27 mouse cellular contexts compared by ENCODE assay signal in genomic region chr1:36325900-36326321, GRCm38 (mm10). TPM values are rescaled to one million over a fixed set of nuclear protein-coding genes. Genes with fewer than 3 reads are reported as not detected.
DNase-seq lines count a peak whose midpoint lies in the region; ATAC-seq lines count a peak whose summit lies in the region.
"Had no signal": no experiment of that assay in that cellular context is flagged by ENCODE, and none has a peak within 500 bp of the region (broad histone marks: within the 10 kb centered on the region; RNA-seq: fewer than 3 reads in every experiment).

No protein-coding gene starts in this region.

- WGBS in midbrain, embryonic 11.5 days, result 85% methylated on average over 2 of the region's 2 CpGs
- 96% methylated on average over 2 of the region's 2 CpGs for WGBS in midbrain, embryonic 16.5 days
- 89% methylated on average over 2 of the region's 2 CpGs for WGBS in hindbrain, embryonic 16.5 days

- H3K9me3 ChIP-seq in midbrain, embryonic 11.5 days (ENCODE audit: control insufficient read depth, low read length), result no peaks in the 10 kb centered on the region
- no peaks in the 10 kb centered on the region for H3K9me3 ChIP-seq in midbrain, embryonic 16.5 days (replicated peaks; ENCODE audit: control insufficient read depth, low read length, poor library complexity, severe bottlenecking)
- H3K9me3 ChIP-seq in hindbrain, embryonic 16.5 days (ENCODE audit: control insufficient read depth, low read length), result no peaks in the 10 kb centered on the region
- H3K9me3 ChIP-seq: embryonic facial prominence, embryonic 10.5 days; forebrain, embryonic 13.5 days; limb, embryonic 15.5 days; midbrain, embryonic 12.5 days had no signal

- no peak overlapping the region for H3K4me3 ChIP-seq in midbrain, embryonic 11.5 days (ENCODE audit: low read depth, low read length)
- H3K4me3 ChIP-seq in midbrain, embryonic 16.5 days (ENCODE audit: low read depth, low read length), result no peak overlapping the region
- H3K4me3 ChIP-seq in hindbrain, embryonic 16.5 days (ENCODE audit: low read length), result no peak overlapping the region
- H3K4me3 ChIP-seq: embryonic facial prominence, embryonic 10.5 days; forebrain, embryonic 13.5 days; limb, embryonic 15.5 days; midbrain, embryonic 12.5 days had no signal

- H3K27ac ChIP-seq in midbrain, embryonic 11.5 days (ENCODE audit: low read depth, low read length), result no peak overlapping the region
- H3K27ac ChIP-seq in midbrain, embryonic 16.5 days (ENCODE audit: low read length), result no peak overlapping the region
- no peak overlapping the region for H3K27ac ChIP-seq in hindbrain, embryonic 16.5 days (ENCODE audit: low read depth, low read length)
- H3K27ac ChIP-seq: embryonic facial prominence, embryonic 10.5 days; forebrain, embryonic 13.5 days; limb, embryonic 15.5 days; midbrain, embryonic 12.5 days had no signal

- no peak overlapping the region for H3K9ac ChIP-seq in midbrain, embryonic 11.5 days (ENCODE audit: low read length)
- no peak overlapping the region for H3K9ac ChIP-seq in midbrain, embryonic 16.5 days (ENCODE audit: low read depth, low read length)
- no peak overlapping the region for H3K9ac ChIP-seq in hindbrain, embryonic 16.5 days (ENCODE audit: low read depth, low read length)
- H3K9ac ChIP-seq: forebrain, embryonic 13.5 days; limb, embryonic 15.5 days; liver, postnatal 0 days; midbrain, embryonic 12.5 days had no signal

- peaks cover 3% of the 10 kb centered on the region; the same call in 1 of the 2 replicates for H3K36me3 ChIP-seq in midbrain, embryonic 11.5 days (ENCODE audit: control insufficient read depth, insufficient read depth, low read length)
- H3K36me3 ChIP-seq in midbrain, embryonic 16.5 days (ENCODE audit: control insufficient read depth, insufficient read depth, low read length), result peaks cover 6% of the 10 kb centered on the region; the same call in 1 of the 2 replicates
- peaks cover 4% of the 10 kb centered on the region; the same call in 1 of the 2 replicates for H3K36me3 ChIP-seq in hindbrain, embryonic 16.5 days (ENCODE audit: control insufficient read depth, insufficient read depth, low read length)

- no peaks in the 10 kb centered on the region for H3K27me3 ChIP-seq in midbrain, embryonic 11.5 days (ENCODE audit: control insufficient read depth, insufficient read depth, low read length)
- H3K27me3 ChIP-seq in midbrain, embryonic 16.5 days (ENCODE audit: control insufficient read depth, insufficient read depth, low read depth, low read length), result no peaks in the 10 kb centered on the region
- H3K27me3 ChIP-seq in hindbrain, embryonic 16.5 days (replicated peaks; ENCODE audit: control insufficient read depth, insufficient read depth, low read length), result no peaks in the 10 kb centered on the region
- H3K27me3 ChIP-seq: forebrain, embryonic 13.5 days; limb, embryonic 15.5 days; midbrain, embryonic 12.5 days had no signal

- no peaks in the 10 kb centered on the region for H3K4me1 ChIP-seq in midbrain, embryonic 11.5 days (ENCODE audit: control insufficient read depth, insufficient read depth, low read length)
- no peaks in the 10 kb centered on the region for H3K4me1 ChIP-seq in midbrain, embryonic 16.5 days (ENCODE audit: control insufficient read depth, insufficient read depth, low read length)
- H3K4me1 ChIP-seq in hindbrain, embryonic 16.5 days (ENCODE audit: control insufficient read depth, insufficient read depth, low read depth, low read length), result peaks cover 3% of the 10 kb centered on the region; the same call in 1 of the 2 replicates
- H3K4me1 ChIP-seq: forebrain, embryonic 13.5 days; midbrain, embryonic 12.5 days had no signal

- DNase-seq in adrenal gland, adult (ENCODE audit: inconsistent age in 2 of 2, low spot score in 1 of 2), result peak; percentile 47 to 88
- DNase-seq in adrenal gland, postnatal 4 days (ENCODE audit: low spot score in 2 of 2), result no peak
- peak; percentile 64 for DNase-seq in midbrain, embryonic 11.5 days (ENCODE audit: low spot score, missing footprints)
- DNase-seq in fibroblast of lung, adult 2 months (ENCODE audit: low read depth), result peak; percentile 95
- no peak for DNase-seq in right cerebral cortex, adult 2 months (ENCODE audit: low spot score in 2 of 2)
- DNase-seq: cerebellum, adult 18-20 months; heart, postnatal 10 days; kidney, adult 2 months; kidney, postnatal 10 days; layer of hippocampus, postnatal 36 days; liver, postnatal 0 days; lung, postnatal 4 days; right cerebral cortex, postnatal 25 days; thymus, adult 2 months had no signal

- ATAC-seq in midbrain, embryonic 11.5 days (ENCODE audit: low FRiP score), result no peak
- no peak for ATAC-seq in midbrain, embryonic 16.5 days
- peak; percentile 39 for ATAC-seq in neutrophil, adult 5-6 weeks (ENCODE audit: extremely low read depth, insufficient number of reproducible peaks, low FRiP score, poor library complexity, severe bottlenecking)
- no peak for ATAC-seq in hindbrain, embryonic 16.5 days
- ATAC-seq: activated CD4-positive, CD25-positive, alpha-beta regulatory T cell, adult 4 months; forebrain, embryonic 13.5 days; inflammation-experienced regulatory T-cells, adult 6 months; liver, postnatal 0 days had no signal

- no peak overlapping the region for H3K4me2 ChIP-seq in midbrain, embryonic 11.5 days
- no peak overlapping the region for H3K4me2 ChIP-seq in midbrain, embryonic 16.5 days (ENCODE audit: low read length)
- H3K4me2 ChIP-seq in hindbrain, embryonic 16.5 days (ENCODE audit: low read length), result no peak overlapping the region
- H3K4me2 ChIP-seq: forebrain, embryonic 13.5 days; heart, embryonic 11.5 days; limb, embryonic 15.5 days; midbrain, embryonic 12.5 days had no signal

RNA-seq across cellular contexts. Expression of gene Arid5a, which starts 18.4 kb away (rescaled TPM):
- 1 to 10 TPM; 6.0 to 8.4 TPM for total RNA-seq in adrenal gland, postnatal 4 days (2021)
- polyA plus RNA-seq in midbrain, embryonic 11.5 days (2014; fragmentation: Nextera tagmentation; extraction: Ambion mirVana), result 1.8 and 2.0 TPM in 2 replicates
- 2.8 and 3.6 TPM in 2 replicates for polyA plus RNA-seq in midbrain, embryonic 16.5 days (2015; fragmentation: Nextera tagmentation; extraction: Ambion mirVana)
- total RNA-seq in neutrophil, adult 5-6 weeks (2017), result 199 and 207 TPM in 2 replicates
- 6.7 and 7.1 TPM in 2 replicates for polyA plus RNA-seq in hindbrain, embryonic 16.5 days (2015; fragmentation: Nextera tagmentation; extraction: Ambion mirVana)

RNA-seq across cellular contexts. Expression of gene Kansl3, which starts 43.1 kb away (rescaled TPM):
- 100 to 1,000 TPM; 107 to 113 TPM for total RNA-seq in adrenal gland, postnatal 4 days (2021)
- polyA plus RNA-seq in midbrain, embryonic 11.5 days (2014; fragmentation: Nextera tagmentation; extraction: Ambion mirVana), result 28.1 and 33.9 TPM in 2 replicates
- 41.5 and 46.0 TPM in 2 replicates for polyA plus RNA-seq in midbrain, embryonic 16.5 days (2015; fragmentation: Nextera tagmentation; extraction: Ambion mirVana)
- 57.2 and 67.0 TPM in 2 replicates for total RNA-seq in neutrophil, adult 5-6 weeks (2017)
- polyA plus RNA-seq in hindbrain, embryonic 16.5 days (2015; fragmentation: Nextera tagmentation; extraction: Ambion mirVana), result 33.0 and 40.6 TPM in 2 replicates

RNA-seq across cellular contexts. Expression of gene Fer1l5, which starts 46.2 kb away (rescaled TPM):
- under 1 TPM; 0.70 to 0.99 TPM for total RNA-seq in adrenal gland, postnatal 4 days (2021)
- polyA plus RNA-seq in midbrain, embryonic 11.5 days (2014; fragmentation: Nextera tagmentation; extraction: Ambion mirVana), result 1.4 and 2.0 TPM in 2 replicates
- polyA plus RNA-seq in midbrain, embryonic 16.5 days (2015; fragmentation: Nextera tagmentation; extraction: Ambion mirVana), result 2.9 TPM in 2 replicates
- total RNA-seq in neutrophil, adult 5-6 weeks (2017), result 0.35 TPM in 1 of 2 replicates, not detected in the other
- polyA plus RNA-seq in hindbrain, embryonic 16.5 days (2015; fragmentation: Nextera tagmentation; extraction: Ambion mirVana), result 1.9 and 3.2 TPM in 2 replicates
- total RNA-seq: heart, postnatal 10 days; layer of hippocampus, adult 18-20 months; layer of hippocampus, postnatal 36 days; left cerebral cortex, postnatal 25 days had no signal
- polyA plus RNA-seq: spleen, adult 2 months had no signal

RNA-seq across cellular contexts. Expression of gene Neurl3, which starts 51.4 kb away (rescaled TPM):
- 10 to 100 TPM in 1 of 2 experiments, 1 to 10 TPM in 1; 8.0 to 10.4 TPM for total RNA-seq in adrenal gland, postnatal 4 days (2021)
- polyA plus RNA-seq in midbrain, embryonic 11.5 days (2014; fragmentation: Nextera tagmentation; extraction: Ambion mirVana), result 0.33 and 0.57 TPM in 2 replicates
- polyA plus RNA-seq in midbrain, embryonic 16.5 days (2015; fragmentation: Nextera tagmentation; extraction: Ambion mirVana), result 1.2 and 1.5 TPM in 2 replicates
- 433 and 491 TPM in 2 replicates for total RNA-seq in neutrophil, adult 5-6 weeks (2017)
- polyA plus RNA-seq in hindbrain, embryonic 16.5 days (2015; fragmentation: Nextera tagmentation; extraction: Ambion mirVana), result 1.4 and 2.0 TPM in 2 replicates

Comparison
In these comparisons a context has a peak if more than half of its experiments do, and no peak if none do; other contexts are left out.
1. DNase-seq: peak in adrenal gland, adult (2 of 2), midbrain, embryonic 11.5 days (single experiment) and fibroblast of lung, adult 2 months (single experiment); none in adrenal gland, postnatal 4 days (0 of 2) and right cerebral cortex, adult 2 months (0 of 2).